Mouse (Mus musculus) lung, postnatal 0 days (tissue): ENCODE results near the gene Kctd2. TPM values are rescaled to one million over a fixed set of nuclear protein-coding genes. Genes with fewer than 3 reads are reported as not detected.
A peak's percentile ranks its signal among the peaks of the same experiment; 100 is the strongest.

Source experiments
- ATAC-seq: fragments of 200-750 bp; cut with Nextera tagmentation; 2 replicates; pipeline ENCODE4 v1.8.0; 2017; ENCODE audit warnings: moderate library complexity
- DNase-seq: peaks from one replicate; pipeline ENCODE4 v3.0.0-alpha.2; 2016; ENCODE audit warnings: low spot score
- H3K27ac ChIP-seq: fragments of 300-500 bp; sonication (generic); 2 replicates; pipeline ENCODE4 v1.5.1; 2014; ENCODE audit warnings: antibody characterized with exemption, mild to moderate bottlenecking, low read length, mixed read lengths
- H3K27me3 ChIP-seq: fragments of 300-500 bp; sonication (generic); replicated peaks from 2 replicates; pipeline ENCODE4 v1.6.1; 2014; ENCODE audit warnings: low read length, mixed read lengths; ENCODE audit not compliant: insufficient read depth
- H3K36me3 ChIP-seq: fragments of 300-500 bp; sonication (generic); 2 replicates; pipeline ENCODE4 v1.6.1; 2014; ENCODE audit warnings: low read length, mixed read lengths; ENCODE audit not compliant: insufficient read depth
- H3K4me1 ChIP-seq: fragments of 300-500 bp; sonication (generic); 2 replicates; pipeline ENCODE4 v1.6.1; 2014; ENCODE audit warnings: antibody characterized with exemption, low read depth, low read length, mixed read lengths; ENCODE audit not compliant: insufficient read depth
- H3K4me2 ChIP-seq: fragments of 300-500 bp; sonication (generic); replicated peaks from 2 replicates; pipeline ENCODE4 v1.6.1; 2014; ENCODE audit warnings: low read depth, mild to moderate bottlenecking, low read length, moderate library complexity, mixed read lengths
- H3K4me3 ChIP-seq: fragments of 300-500 bp; sonication (generic); 2 replicates; pipeline ENCODE4 v1.5.1; 2014; ENCODE audit warnings: low read depth, low read length
- H3K9ac ChIP-seq: fragments of 300-500 bp; sonication (generic); replicated peaks from 2 replicates; pipeline ENCODE4 v1.6.1; 2014; ENCODE audit warnings: low read depth, mild to moderate bottlenecking
- H3K9me3 ChIP-seq: fragments of 300-500 bp; sonication (generic); 2 replicates; pipeline ENCODE4 v1.6.1; 2016; ENCODE audit warnings: low read length, mixed read lengths
- CTCF ChIP-seq: IDR thresholded peaks from 2 replicates; pipeline ENCODE4 v1.5.1; 2016; ENCODE audit warnings: antibody characterized with exemption, mild to moderate bottlenecking
- EP300 ChIP-seq: IDR thresholded peaks from 2 replicates; pipeline ENCODE4 v1.6.1; 2016; ENCODE audit warnings: antibody characterized with exemption, mild to moderate bottlenecking, control low read depth
- WGBS: fragments of 180-500 bp; shearing (Covaris S2); extraction: QIAGEN DNeasy Blood & Tissue Kit; methylation state at CpG from one replicate; pipeline ENCODE4 v1.1.7; 2014; 5-methylcytosine and 5-hydroxymethylcytosine counted together
- polyA plus RNA-seq: library from polyadenylated mRNA; unstranded; fragments of >200 nt; fragmentation: Nextera tagmentation; extraction: Ambion mirVana; gene quantifications from 2 replicates; pipeline ENCODE4 v1.2.1, GENCODE M21; 2015

Kctd2 gene
- polyA plus RNA-seq, 1 experiment from 2014 or later: 18.6 TPM

DNA sequence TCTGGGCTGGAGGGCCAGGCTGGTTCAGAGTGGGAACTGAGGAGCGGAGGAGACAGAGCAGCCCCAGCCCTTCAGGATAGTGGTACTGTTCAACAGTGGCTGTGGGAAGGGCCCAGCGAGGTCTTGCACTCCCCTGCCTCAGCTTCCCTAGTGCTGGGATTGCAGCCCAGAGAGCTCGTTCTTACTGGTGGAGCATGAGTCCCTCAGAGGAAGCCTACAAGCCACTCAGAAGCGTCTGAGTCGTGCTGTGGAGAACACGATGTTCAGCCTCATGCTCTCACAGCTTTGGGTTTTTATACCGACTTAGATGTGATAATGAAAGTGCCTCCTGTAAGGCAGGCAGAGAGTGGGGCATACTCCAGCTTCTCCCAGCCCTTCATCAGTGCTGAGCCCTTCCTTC lies 4.7 kb downstream of the Kctd2 start:
- 84% methylated on average over 7 of the region's 7 CpGs for WGBS
- Histone ChIP-seq H3K4me1 (peaks cover 6% of the 10 kb centered on the region; the same call in 1 of the 2 replicates), H3K9ac (no peak overlapping the region), H3K36me3 (peaks cover 6% of the 10 kb centered on the region; the same call in 1 of the 2 replicates), H3K9me3 (no peaks in the 10 kb centered on the region), H3K4me3 (no peak overlapping the region), H3K4me2 (no peak overlapping the region), H3K27me3 (no peaks in the 10 kb centered on the region), H3K27ac (no peak overlapping the region)
- no peak for TF ChIP-seq EP300
- TF ChIP-seq CTCF: no peak
- ATAC-seq (no peak), DNase-seq (no peak)

DNA sequence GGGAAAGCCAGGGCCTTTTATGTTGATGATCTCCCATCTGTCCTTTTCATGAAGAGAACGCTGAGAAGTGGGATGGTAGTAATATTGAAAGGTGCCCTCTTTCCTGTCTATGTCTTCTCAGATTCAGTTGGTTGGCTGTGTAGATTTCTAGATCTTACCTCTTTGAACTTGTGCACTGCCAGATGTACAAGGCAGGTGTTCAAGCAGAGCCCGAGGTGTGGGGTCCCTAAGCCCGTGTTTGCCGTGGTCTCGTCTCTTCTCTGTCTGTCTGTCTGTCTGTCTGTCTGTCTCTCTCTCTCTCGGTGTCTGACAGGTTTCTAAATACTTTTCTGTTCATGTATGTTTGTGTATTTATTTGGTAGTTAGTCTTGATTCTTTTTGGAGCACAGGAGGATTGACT lies 5.7 kb downstream of the Kctd2 start:
- no peak overlapping the region for H3K4me2 ChIP-seq
- no peak for DNase-seq
- no peak overlapping the region for H3K27ac ChIP-seq
- 89% methylated on average over 6 of the region's 6 CpGs for WGBS
- TF ChIP-seq CTCF (no peak), EP300 (no peak)
- ATAC-seq: no peak
- H3K4me1 ChIP-seq: peaks cover 5% of the 10 kb centered on the region; the same call in 1 of the 2 replicates
- no peaks in the 10 kb centered on the region for H3K9me3 ChIP-seq
- H3K36me3 ChIP-seq: peaks cover 15% of the 10 kb centered on the region; the same call in 1 of the 2 replicates
- H3K4me3 ChIP-seq: no peak overlapping the region
- no peak overlapping the region for H3K9ac ChIP-seq
- no peaks in the 10 kb centered on the region for H3K27me3 ChIP-seq

DNA sequence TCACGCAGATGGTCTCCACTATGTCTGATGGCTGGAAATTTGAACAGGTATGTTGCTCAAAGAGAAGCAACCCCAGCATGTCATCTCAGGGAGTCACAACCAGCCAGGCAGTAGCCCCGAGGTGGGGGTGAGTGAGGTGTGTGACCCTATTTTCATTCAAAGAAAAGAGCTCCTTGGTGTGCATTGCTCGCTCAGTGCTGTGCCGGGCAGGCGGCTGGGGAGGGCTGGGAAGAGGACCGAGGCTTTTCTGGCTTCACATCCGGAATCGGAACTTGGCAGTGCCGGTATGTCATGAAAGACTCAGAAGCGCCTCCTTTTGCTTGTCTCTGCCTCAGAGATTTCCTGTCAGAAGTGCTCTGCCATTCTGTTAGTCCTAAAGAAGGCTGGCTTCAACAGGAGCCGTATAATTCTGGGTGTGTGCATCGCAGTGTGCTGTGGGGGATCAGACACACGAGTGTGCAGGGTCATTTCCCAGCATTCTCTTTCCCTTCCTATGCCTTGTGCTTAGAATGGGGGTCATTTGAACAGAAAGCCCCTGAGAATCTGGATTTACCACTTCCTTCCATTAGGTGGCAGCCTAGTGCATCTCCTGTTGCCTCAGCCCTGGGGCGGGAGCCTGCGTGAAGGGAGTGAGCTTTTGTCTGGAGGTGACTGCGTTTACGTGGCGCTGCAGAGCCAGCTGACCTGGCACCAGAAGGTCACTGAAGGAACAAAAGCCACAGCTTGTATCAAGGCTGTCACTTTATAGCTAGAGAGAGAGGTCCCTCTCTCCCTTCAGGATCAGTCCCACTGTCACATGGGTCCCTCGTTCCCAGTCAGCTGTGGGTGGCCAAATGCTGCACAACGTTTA lies 7.8 kb downstream of the Kctd2 start:
- no peaks in the 10 kb centered on the region for H3K4me1 ChIP-seq
- no peaks in the 10 kb centered on the region for H3K9me3 ChIP-seq
- 0 out of 2 replicates have a peak overlapping the region, but pooled peaks have one; percentile 28 for H3K27ac ChIP-seq
- no peak overlapping the region for H3K4me2 ChIP-seq
- H3K27me3 ChIP-seq: no peaks in the 10 kb centered on the region
- TF ChIP-seq EP300 (no peak), CTCF (peak; percentile 87)
- H3K4me3 ChIP-seq: no peak overlapping the region
- ATAC-seq (peak; percentile 86), DNase-seq (peak; percentile 84)
- H3K9ac ChIP-seq: no peak overlapping the region
- H3K36me3 ChIP-seq: peaks cover 16% of the 10 kb centered on the region; the same call in 1 of the 2 replicates
- 32% methylated on average over 20 of the region's 20 CpGs for WGBS

DNA sequence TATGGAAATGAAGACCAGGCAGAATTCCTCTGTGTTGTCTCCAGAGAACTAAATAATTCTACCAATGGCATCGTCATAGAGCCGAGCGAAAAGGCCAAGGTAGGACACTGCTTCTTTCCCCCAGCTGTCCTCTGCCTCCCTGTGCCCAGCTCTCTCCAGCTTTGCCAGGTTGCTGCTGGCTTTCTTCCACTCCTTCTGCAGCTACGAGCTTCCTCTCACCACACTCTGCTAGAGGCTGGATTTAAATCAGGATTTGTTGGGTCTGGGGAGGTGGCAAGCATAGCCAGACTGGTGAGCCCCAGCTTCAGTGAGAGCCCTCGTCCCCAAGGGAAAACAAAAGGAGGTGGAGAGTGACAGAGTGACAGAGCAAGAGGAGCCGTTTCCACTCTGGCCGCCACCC lies 9.4 kb downstream of the Kctd2 start:
- Histone ChIP-seq H3K27me3 (no peaks in the 10 kb centered on the region), H3K27ac (no peak overlapping the region), H3K4me3 (no peak overlapping the region), H3K9ac (no peak overlapping the region), H3K9me3 (no peaks in the 10 kb centered on the region), H3K4me2 (no peak overlapping the region), H3K36me3 (peaks cover 16% of the 10 kb centered on the region; the same call in 1 of the 2 replicates), H3K4me1 (no peaks in the 10 kb centered on the region)
- DNase-seq (no peak), ATAC-seq (no peak)
- WGBS: 82% methylated on average over 7 of the region's 7 CpGs
- no peak for TF ChIP-seq CTCF
- TF ChIP-seq EP300: no peak

DNA sequence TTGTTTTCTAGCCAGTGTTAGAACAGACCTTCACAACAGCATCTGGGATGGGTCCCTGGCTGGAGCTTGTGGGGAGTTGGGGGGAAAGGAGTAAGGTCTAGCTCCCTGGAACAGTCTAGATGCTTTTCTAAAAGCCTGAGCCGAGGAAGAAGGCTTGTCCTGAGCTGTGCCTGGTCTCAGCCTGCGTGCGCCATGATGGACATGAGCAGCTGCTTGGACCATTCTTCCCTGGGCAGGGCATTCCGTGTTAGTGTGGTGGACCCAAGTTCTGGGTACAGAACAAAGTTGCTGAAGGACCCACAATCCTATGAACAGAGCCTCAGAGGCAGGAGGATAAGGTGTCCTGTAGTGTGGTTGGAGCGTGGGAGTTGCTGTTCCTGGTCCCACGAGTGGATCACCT lies 10.6 kb downstream of the Kctd2 start:
- H3K9ac ChIP-seq: no peak overlapping the region
- H3K27me3 ChIP-seq: no peaks in the 10 kb centered on the region
- H3K4me2 ChIP-seq: no peak overlapping the region
- DNase-seq: no peak
- peaks cover 16% of the 10 kb centered on the region; the same call in 1 of the 2 replicates for H3K36me3 ChIP-seq
- WGBS: 92% methylated on average over 6 of the region's 6 CpGs
- no peaks in the 10 kb centered on the region for H3K9me3 ChIP-seq
- no peak overlapping the region for H3K4me3 ChIP-seq
- H3K27ac ChIP-seq: no peak overlapping the region
- TF ChIP-seq EP300: no peak
- TF ChIP-seq CTCF: no peak
- peaks cover 3% of the 10 kb centered on the region; the same call in 1 of the 2 replicates for H3K4me1 ChIP-seq
- ATAC-seq: no peak

DNA sequence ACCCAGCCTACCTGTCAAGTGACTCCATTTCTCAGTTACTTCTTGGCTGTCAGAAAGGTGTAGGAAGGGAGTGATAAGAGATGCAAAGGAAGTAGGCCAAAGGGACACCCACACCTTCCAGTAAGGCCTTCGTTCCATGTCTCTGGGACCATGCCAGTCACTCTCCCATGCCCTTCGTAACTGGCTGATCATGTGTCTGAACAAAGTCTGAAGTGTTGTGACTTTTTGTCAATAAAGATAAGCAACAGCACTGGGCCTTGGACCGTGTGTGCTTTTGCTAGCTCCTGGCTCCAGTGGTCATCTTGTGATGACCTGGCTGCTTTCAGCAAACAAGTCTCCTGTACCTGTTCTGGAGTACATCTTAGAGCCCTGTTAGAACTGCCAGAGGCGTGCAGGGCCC lies 12.9 kb downstream of the Kctd2 start:
- Histone ChIP-seq H3K9me3 (no peaks in the 10 kb centered on the region), H3K27ac (no peak overlapping the region), H3K4me2 (no peak overlapping the region), H3K9ac (no peak overlapping the region), H3K4me3 (no peak overlapping the region), H3K4me1 (peaks cover 10% of the 10 kb centered on the region; the same call in 1 of the 2 replicates), H3K36me3 (peaks cover 16% of the 10 kb centered on the region; the same call in 1 of the 2 replicates), H3K27me3 (no peaks in the 10 kb centered on the region)
- no peak for TF ChIP-seq EP300
- TF ChIP-seq CTCF: no peak
- DNase-seq (no peak), ATAC-seq (no peak)
- 52% methylated on average over 4 of the region's 4 CpGs for WGBS
